Mouse (Mus musculus): ENCODE measurements around the gene Tasp1.

DNA sequence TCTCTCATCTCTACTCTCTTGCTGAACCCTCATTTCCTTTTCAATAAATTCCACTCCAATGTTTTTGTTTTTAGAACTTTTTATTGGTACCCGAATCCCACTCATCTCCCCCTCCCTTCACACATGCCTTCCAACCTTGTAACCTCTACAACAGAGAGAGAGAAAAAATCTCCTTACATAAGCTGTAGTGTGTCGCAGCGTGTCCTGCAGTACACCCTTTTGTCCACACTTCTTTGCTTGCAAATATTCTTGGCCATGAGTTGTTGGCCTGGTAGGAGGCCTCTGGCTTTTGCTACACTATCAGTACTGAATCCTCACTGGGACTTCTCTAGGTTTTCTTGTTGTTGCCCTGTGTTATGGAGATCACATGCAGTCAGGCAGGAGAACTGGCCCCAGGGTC, 249.3 kb downstream of the Tasp1 start:
- TF ChIP-seq POLR2A (IDR thresholded peaks at IDR 0.05; ENCODE audit: insufficient read depth, low read depth, low read length) (no peak), CTCF (IDR thresholded peaks at IDR 0.05; ENCODE audit: insufficient read depth, low read depth, low read length) (no peak)

Measured in olfactory bulb, adult 2 months (tissue).